Mouse (Mus musculus) embryonic fibroblast, embryonic 13.5 days (primary cell): ENCODE data around the gene Akap8. TPM values are rescaled to one million over a fixed set of nuclear protein-coding genes. Genes with fewer than 3 reads are reported as not detected.
A peak's percentile ranks its signal among the peaks of the same experiment; 100 is the strongest.

ENCODE experiments used
- H3K27ac ChIP-seq: 2 replicates; pipeline ENCODE4 v1.5.1; 2012; ENCODE audit warnings: low read length, control low read depth, inconsistent platforms; ENCODE audit not compliant: insufficient read depth
- H3K4me1 ChIP-seq: 2 replicates; pipeline ENCODE4 v1.6.1; 2011; ENCODE audit warnings: low read length; ENCODE audit not compliant: control insufficient read depth, insufficient read depth
- H3K4me3 ChIP-seq: 2 replicates; pipeline ENCODE4 v1.5.1; 2011; ENCODE audit warnings: mild to moderate bottlenecking, control low read depth, low read length; ENCODE audit not compliant: insufficient read depth
- CTCF ChIP-seq: IDR thresholded peaks from 2 replicates; pipeline ENCODE4 v1.5.1; 2011; ENCODE audit warnings: mild to moderate bottlenecking, control low read depth, low read length, moderate library complexity, borderline replicate concordance; ENCODE audit not compliant: insufficient read depth
- POLR2A ChIP-seq: IDR thresholded peaks from 2 replicates; pipeline ENCODE4 v1.6.1; 2011; ENCODE audit warnings: low read depth, mild to moderate bottlenecking, control low read depth, low read length, moderate library complexity
- polyA plus RNA-seq: library from polyadenylated mRNA; stranded (reverse); fragments of >200 nt; gene quantifications from 2 replicates; pipeline ENCODE4 v1.2.4, GENCODE M21; 2011; ENCODE audit warnings: low read depth; ENCODE audit not compliant: missing spikeins, insufficient read length

Gene Akap8
- polyA plus RNA-seq = 53.2 and 61.9 TPM in 2 replicates

GRCm38 (mm10) chr17:32320597-32321389, at the start of gene Akap8:
TSS of gene Akap8 (minus strand) at chr17:32321238.
- H3K27ac ChIP-seq = peak within 1 kb of the TSS; percentile 81
- peaks cover 3% of the 10 kb centered on the region for H3K4me1 ChIP-seq
- peak within 1 kb of the TSS; percentile 76 for H3K4me3 ChIP-seq
- no peak for TF ChIP-seq CTCF
- TF ChIP-seq POLR2A = peak; percentile 92

- no peaks in the 10 kb centered on the region for H3K4me1 ChIP-seq
- no peak overlapping the region for H3K4me3 ChIP-seq
- no peak overlapping the region for H3K27ac ChIP-seq
- TF ChIP-seq POLR2A (no peak), CTCF (no peak)
Measured at GRCm38 (mm10) chr17:32368991-32369578, 48.0 kb upstream of the Akap8 start.

GRCm38 (mm10) chr17:32367706-32368105, 46.7 kb upstream of the Akap8 start:
- no peak overlapping the region for H3K4me3 ChIP-seq
- no peak overlapping the region for H3K27ac ChIP-seq
- H3K4me1 ChIP-seq = 0 out of 2 replicates have a peak, but pooled peaks cover 2% of the 10 kb centered on the region
- no peak for TF ChIP-seq POLR2A
- no peak for TF ChIP-seq CTCF

GRCm38 (mm10) chr17:32365296-32365695, 44.3 kb upstream of the Akap8 start:
- Histone ChIP-seq H3K4me3 (no peak overlapping the region), H3K27ac (no peak overlapping the region), H3K4me1 (0 out of 2 replicates have a peak, but pooled peaks cover 2% of the 10 kb centered on the region)
- TF ChIP-seq CTCF (no peak), POLR2A (no peak)

GRCm38 (mm10) chr17:32364850-32365249, 43.8 kb upstream of the Akap8 start:
- 0 out of 2 replicates have a peak, but pooled peaks cover 2% of the 10 kb centered on the region for H3K4me1 ChIP-seq
- no peak for TF ChIP-seq CTCF
- TF ChIP-seq POLR2A = no peak

GRCm38 (mm10) chr17:32364331-32364730, 43.3 kb upstream of the Akap8 start:
- TF ChIP-seq CTCF (no peak), POLR2A (peak; percentile 72)
- Histone ChIP-seq H3K4me3 (peak overlapping the region; percentile 47), H3K27ac (0 out of 2 replicates have a peak overlapping the region, but pooled peaks have one; percentile 24), H3K4me1 (0 out of 2 replicates have a peak, but pooled peaks cover 2% of the 10 kb centered on the region)

More at GRCm38 (mm10) chr17:32364850-32365249, 43.8 kb upstream of the Akap8 start:
- 0 out of 2 replicates have a peak overlapping the region, but pooled peaks have one; percentile 24 for H3K27ac ChIP-seq
- peak overlapping the region; percentile 47; the same call in 1 of the 2 replicates for H3K4me3 ChIP-seq

- TF ChIP-seq POLR2A = no peak
- no peak for TF ChIP-seq CTCF
- H3K27ac ChIP-seq = peak overlapping the region; percentile 3; the same call in 1 of the 2 replicates
Measured at GRCm38 (mm10) chr17:32363821-32364301, 42.8 kb upstream of the Akap8 start.

GRCm38 (mm10) chr17:32362686-32363085, 41.6 kb upstream of the Akap8 start:
- Histone ChIP-seq H3K4me1 (0 out of 2 replicates have a peak, but pooled peaks cover 2% of the 10 kb centered on the region), H3K27ac (no peak overlapping the region), H3K4me3 (peak overlapping the region; percentile 98; the same call in 1 of the 2 replicates)
- TF ChIP-seq POLR2A = no peak
- no peak for TF ChIP-seq CTCF

More at GRCm38 (mm10) chr17:32363821-32364301, 42.8 kb upstream of the Akap8 start:
- Histone ChIP-seq H3K4me1 (0 out of 2 replicates have a peak, but pooled peaks cover 2% of the 10 kb centered on the region), H3K4me3 (peak overlapping the region; percentile 98)

- TF ChIP-seq POLR2A (no peak), CTCF (no peak)
- Histone ChIP-seq H3K27ac (no peak overlapping the region), H3K4me1 (0 out of 2 replicates have a peak, but pooled peaks cover 2% of the 10 kb centered on the region), H3K4me3 (no peak overlapping the region)
Measured at GRCm38 (mm10) chr17:32359928-32360327, 38.9 kb upstream of the Akap8 start.
